Mouse (Mus musculus) embryo, embryonic 11 days (tissue): ENCODE measurements around the gene Tssk3.

Source experiments
- DNase-seq: peaks from one replicate; pipeline ENCODE4 v3.0.0-alpha.2; 2015

Tssk3 gene

GRCm38 (mm10) chr4:129447778-129448563, 42.9 kb downstream of the Tssk3 start:
- no peak for DNase-seq

- DNase-seq, result no peak
Observed at GRCm38 (mm10) chr4:129447360-129447759, 43.5 kb downstream of the Tssk3 start.

GRCm38 (mm10) chr4:129441145-129441544, 49.7 kb downstream of the Tssk3 start:
- no peak for DNase-seq

- peak; percentile 74 for DNase-seq
Observed at GRCm38 (mm10) chr4:129440340-129441063, 50.3 kb downstream of the Tssk3 start, which contains the start of gene Zbtb8b. Gene Zbtb8b (minus strand): TSS chr4:129440853.
